Mouse (Mus musculus): Measurements from ENCODE around the gene Gal3st3. TPM values are rescaled to one million over a fixed set of nuclear protein-coding genes. Genes with fewer than 3 reads are reported as not detected.

The Gal3st3 gene
- total RNA-seq, 2 experiments from 2014 or later = 106 to 109 TPM

DNA sequence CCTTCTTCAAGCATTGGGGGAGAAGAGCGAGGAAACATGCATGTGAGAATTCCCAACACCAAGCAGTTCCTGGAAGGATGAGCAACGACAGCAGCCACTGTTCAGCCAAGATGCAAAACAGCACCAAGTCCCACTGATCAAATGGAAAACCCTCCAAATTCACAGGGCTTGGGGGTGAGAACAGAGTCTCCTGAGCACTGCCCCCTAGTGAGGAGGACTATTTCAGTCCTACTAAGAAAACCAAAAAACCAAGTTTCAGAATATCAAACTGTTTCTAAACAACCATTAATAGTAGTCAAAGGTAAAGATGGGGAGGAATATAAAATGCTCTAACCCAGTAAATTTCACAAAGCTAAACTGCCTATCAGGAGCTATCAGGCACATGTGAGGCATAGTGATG lies 21.6 kb upstream of the Gal3st3 start:
- DNase-seq (ENCODE audit: low spot score in 2 of 2) = no peak
- H3K4me3 ChIP-seq = no peak overlapping the region
- peak; percentile 48 for TF ChIP-seq CTCF (conservative IDR thresholded peaks at IDR 0.05)
- no peak overlapping the region for H3K27ac ChIP-seq

DNA sequence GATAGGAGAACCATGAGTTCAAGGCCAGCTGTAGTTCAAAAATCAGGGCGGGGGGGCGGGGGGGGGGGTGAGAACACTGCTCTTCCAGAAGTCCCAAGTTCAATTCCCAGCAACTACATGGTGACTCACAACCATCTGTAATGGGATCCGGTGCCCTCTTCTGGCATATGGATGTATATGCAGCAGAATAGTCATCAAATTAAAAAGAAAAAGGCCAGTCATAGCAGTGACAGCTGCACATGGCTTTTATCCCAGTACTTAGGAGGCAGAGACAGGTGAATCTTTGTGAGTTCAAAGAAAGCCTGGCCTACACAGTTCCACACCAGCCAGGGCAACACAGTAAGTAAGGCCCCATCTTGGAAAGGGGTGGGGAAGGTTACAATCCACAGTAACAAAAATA lies 21.0 kb upstream of the Gal3st3 start:
- DNase-seq (ENCODE audit: low spot score in 2 of 2) = no peak
- Histone ChIP-seq H3K4me3 (no peak overlapping the region), H3K27ac (no peak overlapping the region)
- TF ChIP-seq CTCF (conservative IDR thresholded peaks at IDR 0.05) = peak; percentile 51

DNA sequence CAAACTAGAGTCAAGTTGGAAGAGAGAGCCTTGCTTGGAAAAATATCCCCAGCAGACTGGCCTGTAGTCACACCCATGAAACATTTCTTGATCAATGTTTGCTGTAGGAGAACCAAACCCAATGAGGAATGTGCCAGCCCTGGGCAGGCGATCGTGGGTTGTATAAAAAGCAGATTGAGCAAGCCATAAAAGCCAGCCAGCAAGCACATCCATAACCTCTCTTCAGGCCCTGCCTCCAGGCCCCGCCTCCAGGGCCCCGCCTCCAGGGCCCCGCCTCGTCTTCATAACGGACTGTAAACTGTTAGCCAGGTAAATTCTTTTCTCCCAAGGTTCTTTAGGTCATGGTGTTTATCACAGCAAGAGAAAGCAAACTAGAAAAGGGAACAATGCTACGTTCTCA lies 19.8 kb upstream of the Gal3st3 start:
- no peak for DNase-seq (ENCODE audit: low spot score in 2 of 2)
- Histone ChIP-seq H3K4me3 (no peak overlapping the region), H3K27ac (no peak overlapping the region; the same call in 1 of the 2 replicates)
- TF ChIP-seq CTCF (conservative IDR thresholded peaks at IDR 0.05) = no peak

DNA sequence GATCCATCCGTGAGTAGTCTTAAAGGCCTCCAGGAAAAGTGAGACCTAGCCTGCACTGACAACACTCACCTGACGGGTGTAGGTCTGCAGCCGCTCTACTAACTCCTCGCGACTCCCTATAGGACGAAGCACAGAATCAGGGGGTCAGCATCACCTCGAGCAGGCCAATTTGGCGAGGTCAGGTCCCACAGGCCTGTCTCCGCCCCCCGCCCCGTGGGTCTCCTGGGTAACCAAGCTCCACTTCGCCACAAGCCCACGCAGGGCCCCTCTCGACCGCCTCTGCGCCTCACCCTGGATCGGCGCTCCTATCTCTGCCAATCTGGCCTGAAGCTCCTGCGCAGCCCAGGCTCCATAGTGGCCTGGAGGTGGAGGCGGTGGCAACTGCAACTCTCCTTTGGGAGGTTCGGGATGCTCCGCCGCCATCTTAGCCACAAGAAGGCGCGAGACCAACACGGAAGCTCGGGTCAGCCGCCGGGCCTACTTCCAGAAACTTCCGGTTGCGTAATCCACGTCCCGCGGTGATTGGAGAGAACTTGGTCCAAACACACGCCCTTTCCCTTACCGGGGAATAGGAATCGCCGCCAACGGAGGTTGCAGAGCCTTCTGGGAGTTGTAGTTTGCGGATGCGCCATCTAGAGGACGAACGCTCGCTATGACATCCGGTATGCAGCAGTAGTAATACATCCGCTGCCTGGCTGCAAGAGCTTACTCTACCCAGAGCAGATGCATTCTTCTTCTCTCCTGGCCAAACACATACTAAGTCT lies 3.0 kb upstream of the Gal3st3 start, which contains the start of gene Sf3b2:
Gene Sf3b2 (minus strand): TSS at position 484 of the 764 bp plus-strand sequence.
- TF ChIP-seq CTCF (conservative IDR thresholded peaks at IDR 0.05) = peak; percentile 86
- Histone ChIP-seq H3K4me3 (peak within 1 kb of the TSS; percentile 85), H3K27ac (peak within 1 kb of the TSS; percentile 98)
- peak; percentile 99 to 100 for DNase-seq (ENCODE audit: low spot score in 2 of 2)

DNA sequence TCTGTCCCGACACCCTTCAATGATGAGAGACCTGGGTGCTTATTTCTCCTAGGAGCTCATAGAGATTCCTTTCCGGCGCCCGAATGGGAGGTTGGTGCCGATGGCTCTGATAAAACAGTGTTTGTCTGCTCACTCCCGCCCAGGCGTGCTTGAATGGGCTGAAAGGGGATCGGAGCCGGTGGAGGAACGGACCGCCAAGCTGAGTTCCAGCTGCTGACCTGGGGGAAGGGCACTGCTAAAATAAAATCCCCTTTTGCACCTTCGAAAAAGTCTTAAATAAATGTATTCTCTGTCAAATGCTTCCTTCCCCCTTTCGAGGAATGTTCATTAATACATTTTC lies 2.4 kb upstream of the Gal3st3 start:
- Histone ChIP-seq H3K4me3 (peak overlapping the region; percentile 85), H3K27ac (peak overlapping the region; percentile 96)
- TF ChIP-seq CTCF (conservative IDR thresholded peaks at IDR 0.05) = no peak
- DNase-seq (ENCODE audit: low spot score in 2 of 2) = no peak

DNA sequence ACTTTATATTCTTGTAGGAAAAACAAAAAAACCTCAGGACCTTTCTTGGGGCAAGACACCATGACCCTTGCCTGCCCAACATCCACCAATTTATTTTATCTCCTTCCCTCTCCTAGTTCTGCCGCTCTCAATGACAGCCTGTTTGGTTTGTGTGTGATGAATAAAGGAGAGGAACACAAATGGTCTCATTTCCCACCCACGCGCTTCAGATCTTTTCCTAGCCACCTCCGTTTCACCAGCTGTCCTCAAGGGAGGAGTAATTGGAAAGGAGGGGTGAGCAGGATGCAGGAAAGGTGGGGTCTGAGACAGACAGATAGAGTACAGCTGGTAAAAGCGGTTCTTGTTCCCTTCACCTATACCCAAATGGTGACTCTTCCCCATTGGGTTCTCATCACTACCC lies 1.5 kb upstream of the Gal3st3 start:
- DNase-seq (ENCODE audit: low spot score in 2 of 2) = peak; percentile 71 to 86
- TF ChIP-seq CTCF (conservative IDR thresholded peaks at IDR 0.05) = no peak
- H3K4me3 ChIP-seq = peak overlapping the region; percentile 85
- H3K27ac ChIP-seq = peak overlapping the region; percentile 96

DNA sequence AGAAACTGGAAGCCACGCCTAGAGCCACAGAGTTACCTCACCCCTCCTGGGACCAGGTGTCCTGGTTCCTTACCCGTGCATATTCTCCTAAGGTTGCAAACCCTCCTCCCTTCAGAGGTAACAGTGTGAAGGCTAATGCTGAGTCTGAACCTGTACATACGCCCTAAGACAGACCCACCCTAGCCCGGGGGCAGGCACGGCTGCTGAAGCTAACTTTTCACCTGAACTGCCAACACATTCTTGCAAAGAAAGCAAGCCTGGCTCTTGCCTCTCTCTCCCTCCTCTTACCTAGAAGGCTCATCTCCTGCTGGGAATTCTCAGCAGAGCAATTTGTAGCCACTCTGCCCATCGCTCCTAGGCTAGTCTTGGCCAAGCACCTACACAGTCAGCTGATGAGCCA lies 2.5 kb downstream of the Gal3st3 start:
- no peak overlapping the region for H3K27ac ChIP-seq
- no peak for DNase-seq (ENCODE audit: low spot score in 2 of 2)
- peak overlapping the region; percentile 80 for H3K4me3 ChIP-seq
- no peak for TF ChIP-seq CTCF (conservative IDR thresholded peaks at IDR 0.05)

DNA sequence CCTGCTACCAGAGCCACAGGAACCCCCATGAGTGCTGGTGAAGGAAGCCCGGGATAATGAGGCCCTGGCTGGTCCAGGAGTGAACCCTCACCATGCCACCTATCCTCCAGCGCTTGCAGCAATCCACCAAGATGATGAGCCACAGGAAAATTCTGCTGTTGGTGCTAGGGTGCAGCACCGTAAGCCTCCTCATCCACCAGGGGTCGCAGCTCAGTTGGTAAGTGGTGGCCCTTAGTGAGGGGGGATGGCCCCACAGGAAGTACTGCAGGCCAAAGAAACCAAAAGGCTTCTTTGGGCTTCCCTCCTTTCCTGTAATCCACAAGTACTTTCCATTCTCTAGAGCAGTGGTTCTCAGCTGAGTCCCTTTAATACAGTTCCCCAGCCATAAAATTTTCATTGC lies 4.3 kb downstream of the Gal3st3 start:
- no peak overlapping the region for H3K27ac ChIP-seq
- TF ChIP-seq CTCF (conservative IDR thresholded peaks at IDR 0.05) = peak; percentile 80
- peak in 1 of 2 experiments; percentile 53 for DNase-seq (ENCODE audit: low spot score in 2 of 2)
- H3K4me3 ChIP-seq = no peak overlapping the region

DNA sequence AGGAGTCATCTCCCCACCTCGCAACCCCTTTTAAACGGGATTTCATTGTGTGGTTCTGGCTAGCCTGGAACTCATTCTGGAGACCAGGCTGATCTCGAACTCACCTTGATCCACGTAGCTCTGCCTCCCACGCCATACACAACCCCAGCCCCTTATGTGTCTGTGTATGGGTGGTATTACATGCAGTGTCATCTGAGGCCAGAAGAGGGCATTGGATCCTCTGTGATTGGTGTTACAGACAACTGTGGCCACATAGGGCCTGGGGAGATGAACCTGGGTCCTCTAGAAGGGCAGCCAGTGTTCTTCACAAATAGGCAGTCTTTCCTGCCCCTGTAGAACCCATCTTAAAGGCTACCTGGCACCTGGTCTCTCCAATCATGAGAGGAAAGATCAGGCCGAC lies 8.1 kb downstream of the Gal3st3 start:
- peak; percentile 66 for TF ChIP-seq CTCF (conservative IDR thresholded peaks at IDR 0.05)
- H3K4me3 ChIP-seq = no peak overlapping the region
- H3K27ac ChIP-seq = no peak overlapping the region
- DNase-seq (ENCODE audit: low spot score in 2 of 2) = no peak

DNA sequence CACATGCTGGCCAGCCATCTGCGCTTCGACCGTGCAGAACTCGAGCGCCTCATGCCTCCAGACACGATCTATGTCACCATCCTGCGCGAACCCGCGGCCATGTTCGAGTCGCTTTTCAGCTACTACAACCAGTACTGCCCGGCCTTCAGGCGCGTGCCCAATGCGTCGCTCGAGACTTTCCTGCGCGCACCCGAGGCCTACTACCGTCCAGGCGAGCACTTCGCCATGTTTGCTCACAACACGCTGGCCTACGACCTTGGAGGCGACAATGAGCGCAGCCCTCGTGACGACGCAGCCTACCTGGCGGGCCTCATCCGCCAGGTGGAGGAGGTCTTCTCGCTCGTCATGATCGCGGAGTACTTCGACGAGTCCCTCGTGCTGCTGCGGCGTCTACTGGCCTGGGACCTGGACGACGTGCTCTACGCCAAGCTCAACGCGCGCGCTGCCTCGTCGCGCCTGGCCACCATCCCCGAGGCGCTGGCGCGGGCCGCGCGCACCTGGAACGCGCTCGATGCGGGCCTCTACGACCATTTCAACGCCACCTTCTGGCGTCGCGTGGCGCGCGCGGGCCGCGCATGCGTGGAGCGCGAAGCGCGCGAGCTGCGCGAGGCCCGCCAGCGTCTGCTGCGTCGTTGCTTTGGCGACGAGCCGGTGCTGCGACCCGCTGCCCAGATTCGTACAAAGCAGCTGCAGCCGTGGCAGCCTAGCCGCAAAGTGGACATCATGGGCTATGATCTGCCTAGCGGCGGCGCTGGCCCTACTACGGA lies 9.0 kb downstream of the Gal3st3 start:
- peak in 1 of 2 experiments; percentile 29 for DNase-seq (ENCODE audit: low spot score in 2 of 2)
- Histone ChIP-seq H3K4me3 (peak overlapping the region; percentile 8; the same call in 1 of the 2 replicates), H3K27ac (no peak overlapping the region)
- TF ChIP-seq CTCF (conservative IDR thresholded peaks at IDR 0.05) = no peak

DNA sequence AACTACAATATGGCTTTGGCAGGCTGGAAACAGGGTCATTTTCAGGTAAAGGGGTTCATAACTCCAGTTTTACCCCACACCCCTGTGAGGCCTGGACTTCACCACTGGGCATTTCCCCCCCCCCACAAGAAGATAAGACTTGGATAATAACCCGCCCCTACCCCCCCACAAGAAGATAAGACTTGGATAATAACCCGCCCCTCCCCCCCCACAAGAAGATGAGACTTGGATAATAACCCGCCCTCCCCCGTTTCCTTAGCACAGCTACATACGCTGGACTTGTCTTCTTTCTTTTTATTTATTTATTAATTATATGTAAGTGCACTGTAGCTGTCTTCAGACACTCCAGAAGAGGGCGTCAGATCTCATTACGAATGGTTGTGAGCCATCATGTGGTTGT lies 10.9 kb downstream of the Gal3st3 start:
- no peak for TF ChIP-seq CTCF (conservative IDR thresholded peaks at IDR 0.05)
- no peak overlapping the region for H3K4me3 ChIP-seq
- DNase-seq (ENCODE audit: low spot score in 2 of 2) = no peak
- no peak overlapping the region for H3K27ac ChIP-seq

DNA sequence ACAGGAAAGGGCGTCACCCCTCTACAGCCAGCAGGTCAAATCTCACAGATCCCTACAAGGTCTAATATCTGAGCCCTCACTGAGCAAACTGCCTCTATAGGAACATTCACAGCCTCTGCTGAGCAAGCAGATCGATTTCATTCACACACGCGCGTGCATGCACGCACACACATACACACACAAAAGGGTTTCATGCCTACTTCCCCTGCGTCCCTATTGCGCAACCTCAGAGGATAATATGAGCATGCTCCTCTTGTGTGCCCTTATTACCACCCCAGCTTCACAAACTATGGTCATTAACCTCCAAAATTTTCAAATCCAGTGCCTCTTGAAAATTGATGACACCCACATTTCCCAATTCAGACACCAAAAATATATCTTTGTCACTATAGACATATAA lies 15.1 kb downstream of the Gal3st3 start:
- no peak overlapping the region for H3K4me3 ChIP-seq
- no peak overlapping the region for H3K27ac ChIP-seq
- TF ChIP-seq CTCF (conservative IDR thresholded peaks at IDR 0.05) = no peak
- DNase-seq (ENCODE audit: low spot score in 2 of 2) = no peak

DNA sequence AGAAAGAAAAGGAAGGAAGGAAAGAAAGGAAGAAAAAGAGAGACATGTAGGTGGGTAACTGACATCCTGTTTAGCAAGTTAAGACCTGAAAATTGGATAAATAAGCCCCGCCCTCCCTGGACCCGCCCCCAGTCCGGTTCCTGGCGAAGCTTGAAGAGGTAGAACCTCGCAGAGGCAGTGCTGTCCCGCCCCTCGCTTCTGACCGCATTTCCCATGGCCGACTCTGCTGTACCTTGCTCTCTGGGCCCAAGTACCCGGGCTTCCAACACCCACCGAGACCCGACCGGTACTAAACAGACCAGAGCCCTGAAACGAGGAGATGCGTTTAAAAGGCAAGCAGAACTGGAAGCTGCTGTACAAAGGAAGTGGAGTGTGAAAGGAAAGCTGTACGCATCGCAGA lies 25.7 kb downstream of the Gal3st3 start:
- no peak for TF ChIP-seq CTCF (conservative IDR thresholded peaks at IDR 0.05)
- Histone ChIP-seq H3K4me3 (no peak overlapping the region), H3K27ac (no peak overlapping the region)
- DNase-seq (ENCODE audit: low spot score in 2 of 2) = no peak

DNA sequence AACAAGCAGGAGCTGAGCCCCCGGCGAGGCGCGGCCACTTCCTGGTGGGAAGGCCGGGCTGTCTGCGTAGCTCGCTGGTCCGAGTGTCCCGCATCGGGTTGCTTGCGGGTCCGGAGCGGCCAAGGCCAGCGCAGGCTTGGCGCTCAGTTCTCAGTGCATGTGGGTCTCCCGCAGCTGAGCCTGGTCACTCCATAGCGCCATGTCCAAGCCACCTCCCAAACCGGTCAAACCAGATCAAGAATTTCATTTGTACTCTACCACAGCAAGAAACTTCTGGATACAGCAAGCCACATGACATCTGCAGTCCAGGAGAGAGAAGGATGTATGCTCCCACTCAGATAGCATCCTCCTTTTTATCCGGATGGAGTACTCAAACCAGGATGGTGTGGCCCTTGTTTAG lies 29.8 kb downstream of the Gal3st3 start:
- TF ChIP-seq CTCF (conservative IDR thresholded peaks at IDR 0.05) = no peak
- no peak for DNase-seq (ENCODE audit: low spot score in 2 of 2)
- H3K4me3 ChIP-seq = no peak overlapping the region
- H3K27ac ChIP-seq = no peak overlapping the region

Measured in layer of hippocampus, adult 2 months (tissue).